In the genomic region with DNA sequence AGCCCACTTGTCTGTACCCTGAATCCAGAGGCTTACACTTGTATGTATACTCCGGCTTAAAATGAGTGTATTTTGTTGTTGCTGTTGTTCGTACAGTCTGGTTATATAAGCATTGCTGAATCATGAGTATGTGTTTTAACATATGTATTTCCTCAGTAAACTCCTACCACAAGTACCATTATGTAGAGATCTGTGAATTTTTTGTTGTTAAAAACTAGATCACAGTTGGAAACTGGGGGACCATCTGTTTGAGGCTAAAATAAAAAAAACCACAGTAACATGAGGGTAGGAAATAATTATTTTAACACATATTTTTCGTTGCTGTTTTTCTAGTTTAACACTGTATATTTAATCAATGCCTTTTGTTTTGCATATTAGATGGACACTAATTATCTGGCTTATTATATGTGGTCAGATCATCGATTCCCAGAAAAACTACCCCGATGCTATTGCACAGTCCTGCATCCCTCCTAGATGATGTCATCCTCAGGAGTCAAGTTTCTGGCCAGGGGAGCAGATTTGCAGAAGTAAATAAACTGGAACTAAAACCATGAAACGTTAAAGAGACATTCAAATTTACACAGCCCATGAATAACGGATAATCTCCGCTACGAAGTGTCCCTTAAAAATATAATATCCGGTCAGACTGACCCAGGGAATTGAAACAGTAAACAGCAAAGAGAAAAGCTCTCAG, we compare ENCODE assay signal across 8 mouse cellular contexts. TPM values are rescaled to one million over a fixed set of nuclear protein-coding genes. Genes with fewer than 3 reads are reported as not detected.
DNase-seq lines count a peak whose midpoint lies in the region; ATAC-seq lines count a peak whose summit lies in the region.

No protein-coding gene starts in this region.

- no peaks in the 10 kb centered on the region for H3K27me3 ChIP-seq in hindbrain, embryonic 12.5 days

- peak overlapping the region; percentile 6; the same call in 1 of the 2 replicates for H3K4me3 ChIP-seq in hindbrain, embryonic 12.5 days

- 63% methylated on average over 10 of the region's 10 CpGs for WGBS in hindbrain, embryonic 12.5 days

- H3K36me3 ChIP-seq in hindbrain, embryonic 12.5 days, result no peaks in the 10 kb centered on the region

- H3K9ac ChIP-seq in hindbrain, embryonic 12.5 days, result no peak overlapping the region

- H3K4me1 ChIP-seq in hindbrain, embryonic 12.5 days, result peaks cover 15% of the 10 kb centered on the region

- peak overlapping the region; percentile 53 for H3K27ac ChIP-seq in hindbrain, embryonic 12.5 days

- peak overlapping the region; percentile 38 for H3K4me2 ChIP-seq in hindbrain, embryonic 12.5 days (replicated peaks)

- H3K9me3 ChIP-seq in hindbrain, embryonic 12.5 days (replicated peaks), result no peaks in the 10 kb centered on the region

- intact Hi-C loops in left cerebral cortex, postnatal 36 days (cut with DNase I), result no loop called here

- 0 out of 2 replicates have a peak, but pooled peaks have one; percentile 29 for ATAC-seq in hindbrain, embryonic 12.5 days (ENCODE audit: low FRiP score)
- peak; percentile 20; the same call in 1 of the 2 replicates for ATAC-seq in megakaryocyte-erythroid progenitor cell, adult 5-6 weeks (replicated peaks; ENCODE audit: low FRiP score, low TSS enrichment, poor library complexity, severe bottlenecking)

- peak; percentile 22 for DNase-seq in embryo, embryonic 11 days
- no peak for DNase-seq in embryo, embryonic 9.5 days (ENCODE audit: extremely low spot score)
- DNase-seq in NIH3T3 (ENCODE audit: low read depth), result peak; percentile 45
- no peak for DNase-seq in layer of hippocampus, postnatal 25 days (ENCODE audit: extremely low spot score in 1 of 2, low spot score in 1 of 2)
- no peak for DNase-seq in left cerebral cortex, postnatal 36 days (ENCODE audit: low spot score in 2 of 2)
- no peak for DNase-seq in left cerebral cortex, adult 8-10 months (ENCODE audit: low spot score in 2 of 2)

RNA-seq across cellular contexts. Expression of a gene that starts 18.2 kb away (rescaled TPM):
- 9.4 and 10.9 TPM in 2 replicates for polyA plus RNA-seq in hindbrain, embryonic 12.5 days (2016; fragmentation: Nextera tagmentation; extraction: Ambion mirVana)
- 9.7 and 16.2 TPM in 2 replicates for total RNA-seq in megakaryocyte-erythroid progenitor cell, adult 5-6 weeks (2014; fragmentation: Nextera tagmentation)
- 17.3 and 18.7 TPM in 2 replicates for total RNA-seq in megakaryocyte-erythroid progenitor cell, adult 5-6 weeks (2017)
- 10 to 100 TPM; 20.6 to 24.8 TPM for total RNA-seq in layer of hippocampus, postnatal 25 days (2021)
- 10 to 100 TPM; 19.4 to 19.8 TPM for total RNA-seq in left cerebral cortex, postnatal 36 days (2021)
- 10 to 100 TPM; 18.3 to 23.7 (median 20.7) TPM for total RNA-seq in left cerebral cortex, adult 8-10 months (2022)

Comparison
In these comparisons a context has a peak if more than half of its experiments do, and no peak if none do; other contexts are left out.
1. DNase-seq: peak in embryo, embryonic 11 days (single experiment) and NIH3T3 (single experiment); none in embryo, embryonic 9.5 days (single experiment), layer of hippocampus, postnatal 25 days (0 of 2), left cerebral cortex, postnatal 36 days (0 of 2) and left cerebral cortex, adult 8-10 months (0 of 2).